Mouse (Mus musculus) C2C12 (cell line): ENCODE measurements around the gene Pde10a. TPM values are rescaled to one million over a fixed set of nuclear protein-coding genes. Genes with fewer than 3 reads are reported as not detected.

Source experiments
- H3K27me3 ChIP-seq: one replicate; pipeline ENCODE4 v1.6.1; 2011; ENCODE audit not compliant: control insufficient read depth, insufficient read depth, insufficient read length
- H3K36me3 ChIP-seq: one replicate; pipeline ENCODE4 v1.6.1; 2011; ENCODE audit not compliant: control insufficient read depth, insufficient read depth
- H3K4me3 ChIP-seq: one replicate; pipeline ENCODE4 v1.5.1; 2011; ENCODE audit warnings: mild to moderate bottlenecking, control low read depth; ENCODE audit not compliant: poor library complexity, insufficient read depth, severe bottlenecking
- H3K79me2 ChIP-seq: one replicate; pipeline ENCODE4 v1.6.1; 2011; ENCODE audit not compliant: control insufficient read depth, insufficient read depth
- H3K79me3 ChIP-seq: one replicate; pipeline ENCODE4 v1.6.1; 2011; ENCODE audit warnings: low read depth, control low read depth
- H3ac ChIP-seq: one replicate; pipeline ENCODE3; 2011; ENCODE audit warnings: low read depth; ENCODE audit not compliant: control insufficient read depth, insufficient read length
- CEBPB ChIP-seq: IDR thresholded peaks from one replicate; pipeline ENCODE4 v1.6.1; 2011; ENCODE audit warnings: low read depth, mild to moderate bottlenecking, control low read depth, moderate library complexity
- CTCF ChIP-seq: IDR thresholded peaks from one replicate; pipeline ENCODE4 v1.5.1; 2011; ENCODE audit not compliant: control insufficient read depth, insufficient read depth, insufficient read length
- FOSL1 ChIP-seq: IDR thresholded peaks from one replicate; pipeline ENCODE4 v1.8.0; 2011; ENCODE audit warnings: mild to moderate bottlenecking, low read length; ENCODE audit not compliant: poor library complexity, insufficient read depth, severe bottlenecking
- MAX ChIP-seq: IDR thresholded peaks from one replicate; pipeline ENCODE4 v1.6.1; 2011; ENCODE audit warnings: mild to moderate bottlenecking, control low read depth
- MYOD1 ChIP-seq: IDR thresholded peaks from one replicate; pipeline ENCODE4 v1.6.1; 2011; ENCODE audit warnings: low read depth; ENCODE audit not compliant: control insufficient read depth, insufficient read length
- MYOG ChIP-seq: IDR thresholded peaks from one replicate; pipeline ENCODE4 v1.6.1; 2011; ENCODE audit not compliant: control insufficient read depth, insufficient read length; ENCODE audit errors: extremely low read depth
- USF1 ChIP-seq: IDR thresholded peaks from one replicate; pipeline ENCODE4 v1.6.1; 2011; ENCODE audit warnings: low read depth, mild to moderate bottlenecking, control low read depth, moderate library complexity
- polyA plus RNA-seq: library from polyadenylated mRNA; unstranded; fragments of >200 nt; fragmentation: generic; extraction: Trizol; gene quantifications from one replicate; pipeline ENCODE4 v1.2.1, GENCODE M21; 2012; ENCODE audit warnings: missing spikeins

The Pde10a gene
- polyA plus RNA-seq, 1 experiment: 0.83 TPM

- no peak for TF ChIP-seq CEBPB
- TF ChIP-seq MYOD1: no peak
- TF ChIP-seq MYOG: no peak
- no peak for TF ChIP-seq USF1
- TF ChIP-seq CTCF: no peak
- no peak for TF ChIP-seq FOSL1
- TF ChIP-seq MAX: no peak
- Histone ChIP-seq H3K4me3 (no peak overlapping the region), H3ac (no peak overlapping the region), H3K36me3 (no peaks in the 10 kb centered on the region), H3K79me3 (no peaks in the 10 kb centered on the region), H3K79me2 (no peaks in the 10 kb centered on the region), H3K27me3 (peaks cover 23% of the 10 kb centered on the region)
Measured at GRCm38 (mm10) chr17:8801083-8801854, 276.1 kb downstream of the Pde10a start.

- H3K27me3 ChIP-seq: peaks cover 23% of the 10 kb centered on the region
- H3K79me3 ChIP-seq: no peaks in the 10 kb centered on the region
- no peak overlapping the region for H3ac ChIP-seq
- H3K4me3 ChIP-seq: no peak overlapping the region
- no peaks in the 10 kb centered on the region for H3K79me2 ChIP-seq
- TF ChIP-seq USF1: no peak
- no peak for TF ChIP-seq MYOG
- no peak for TF ChIP-seq CTCF
- no peak for TF ChIP-seq MAX
- TF ChIP-seq CEBPB: no peak
- TF ChIP-seq MYOD1: no peak
- TF ChIP-seq FOSL1: no peak
- H3K36me3 ChIP-seq: no peaks in the 10 kb centered on the region
Measured at GRCm38 (mm10) chr17:8801855-8802104, 276.6 kb downstream of the Pde10a start.

- Histone ChIP-seq H3K36me3 (no peaks in the 10 kb centered on the region), H3K79me2 (no peaks in the 10 kb centered on the region), H3K79me3 (no peaks in the 10 kb centered on the region), H3ac (no peak overlapping the region), H3K27me3 (peaks cover 23% of the 10 kb centered on the region), H3K4me3 (no peak overlapping the region)
- no peak for TF ChIP-seq MAX
- TF ChIP-seq MYOG: no peak
- TF ChIP-seq USF1: no peak
Measured at GRCm38 (mm10) chr17:8802161-8802888, 277.2 kb downstream of the Pde10a start.

- TF ChIP-seq MYOG (no peak), MYOD1 (no peak), FOSL1 (no peak), CTCF (no peak)
- Histone ChIP-seq H3K27me3 (peaks cover 23% of the 10 kb centered on the region), H3K4me3 (no peak overlapping the region), H3K79me3 (no peaks in the 10 kb centered on the region), H3K36me3 (no peaks in the 10 kb centered on the region), H3ac (no peak overlapping the region), H3K79me2 (no peaks in the 10 kb centered on the region)
Measured at GRCm38 (mm10) chr17:8802889-8803799, 278.0 kb downstream of the Pde10a start.

GRCm38 (mm10) chr17:8807345-8807744 is 282.2 kb downstream of the Pde10a start:
- Histone ChIP-seq H3K36me3 (no peaks in the 10 kb centered on the region), H3ac (no peak overlapping the region), H3K27me3 (peaks cover 4% of the 10 kb centered on the region), H3K4me3 (no peak overlapping the region), H3K79me3 (no peaks in the 10 kb centered on the region), H3K79me2 (no peaks in the 10 kb centered on the region)
- TF ChIP-seq CEBPB (no peak), USF1 (no peak), MYOG (no peak), MAX (no peak), FOSL1 (no peak)
